Mouse (Mus musculus) kidney, postnatal 14 days (tissue): Measurements from ENCODE around the gene Elavl4.
A peak's percentile ranks its signal among the peaks of the same experiment; 100 is the strongest.

ENCODE experiments used
- DNase-seq: peaks from one replicate; pipeline ENCODE4 v3.0.0; 2022; ENCODE audit warnings: mixed read lengths

The Elavl4 gene

DNA sequence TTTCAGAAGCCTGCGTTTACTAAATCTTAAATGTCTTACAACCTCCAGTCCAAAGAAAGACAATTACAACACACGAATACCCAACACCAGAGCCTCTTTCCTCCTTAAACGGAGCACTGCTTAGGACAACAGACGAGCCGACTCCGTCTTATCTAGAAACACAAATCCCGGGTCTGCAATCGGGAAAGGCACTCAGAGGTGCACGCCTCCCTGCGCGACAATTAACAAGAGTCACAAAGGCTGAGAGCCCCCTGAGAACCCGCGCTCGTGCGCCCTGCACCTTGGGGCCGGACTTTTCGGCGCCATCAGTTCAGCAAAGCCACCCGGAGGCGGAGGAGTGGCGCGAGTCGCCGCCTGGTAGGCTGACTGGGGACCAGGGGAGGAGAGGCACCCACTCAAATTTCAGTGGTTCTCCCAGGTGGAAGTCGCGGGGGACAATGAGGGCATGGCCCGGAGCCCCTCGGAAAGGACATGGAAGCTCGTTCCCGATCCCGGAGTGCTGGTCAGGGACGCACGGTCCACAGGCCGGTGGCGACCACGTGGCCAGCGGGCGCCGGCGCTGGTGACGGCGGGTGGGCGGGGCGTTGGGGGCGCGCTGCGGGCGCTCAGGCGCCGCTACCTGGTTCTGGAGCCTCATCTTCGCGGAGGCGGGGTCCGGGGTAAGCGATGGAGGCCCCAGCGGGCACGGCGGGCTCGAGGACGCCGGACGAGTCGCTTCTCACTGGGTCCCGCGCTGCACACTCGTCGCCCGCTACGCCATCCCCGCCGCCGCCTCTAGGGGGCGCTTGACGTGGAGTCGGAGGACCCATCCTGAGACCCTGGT is at the start of gene Elavl4:
Gene Elavl4, minus strand, starts transcription at position 732 of the 823 bp plus-strand sequence.
- peak; percentile 51 for DNase-seq

DNA sequence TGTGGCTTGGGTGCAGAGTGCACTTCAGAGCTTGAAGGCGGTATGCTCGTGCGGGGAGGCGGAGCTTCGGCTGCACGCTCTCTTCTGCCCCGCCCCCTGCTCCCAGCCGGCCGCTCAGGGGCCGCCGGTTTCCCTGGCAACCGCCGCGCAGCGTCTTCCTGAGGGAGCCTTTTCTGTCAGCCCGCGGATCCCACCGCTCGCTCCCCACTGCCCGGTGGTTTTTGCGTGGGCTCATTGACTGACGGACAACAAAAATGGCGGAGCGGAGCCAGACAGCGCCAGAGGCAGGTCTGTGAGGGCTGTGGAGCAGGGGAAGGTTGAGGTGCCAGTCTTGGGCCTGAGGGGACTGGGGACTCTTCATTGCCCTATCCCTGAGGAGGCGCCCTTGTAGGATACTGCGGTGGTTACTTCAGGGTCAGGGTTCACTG is 45.9 kb upstream of the Elavl4 start, which contains the start of gene Agbl4:
Gene Agbl4, plus strand, starts transcription at position 44 of the 428 bp plus-strand sequence.
- peak; percentile 80 for DNase-seq

DNA sequence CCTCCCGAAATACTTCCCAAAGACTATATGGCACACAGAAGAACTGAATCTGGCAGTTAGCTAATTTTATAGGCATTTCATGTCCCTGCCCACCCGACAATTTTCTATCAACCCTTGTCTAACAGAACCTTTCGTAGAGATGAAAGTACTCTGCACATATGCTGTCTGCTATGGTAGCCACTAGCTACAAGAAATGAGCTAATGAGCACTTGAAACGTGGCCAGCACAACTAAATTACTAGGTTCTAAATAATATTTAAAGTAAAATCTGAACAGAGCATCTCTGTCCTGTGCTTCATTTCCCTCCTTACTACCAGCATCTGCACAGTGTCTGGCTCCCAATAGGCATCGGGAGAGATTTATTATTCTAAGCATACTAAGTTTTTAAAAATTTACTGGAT is 44.5 kb upstream of the Elavl4 start:
- no peak for DNase-seq

DNA sequence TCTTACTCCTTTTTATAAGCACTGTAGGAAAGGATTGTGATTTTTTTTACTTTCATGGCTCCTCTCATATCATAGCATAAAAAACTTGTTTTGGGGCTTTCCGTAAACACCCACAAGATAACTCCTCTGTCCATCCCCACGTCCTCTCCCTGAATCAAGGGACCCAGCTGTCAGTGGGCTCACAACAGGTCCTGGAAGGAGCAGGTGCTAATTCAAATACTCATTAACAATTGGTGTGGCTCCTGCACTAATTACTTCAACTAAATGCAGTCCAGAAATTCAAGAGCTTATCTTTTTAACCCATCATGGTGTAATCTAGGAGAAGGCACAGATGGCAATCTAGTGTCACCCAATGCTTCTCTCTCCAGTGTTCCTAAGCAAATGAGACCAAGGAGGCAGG is 8.9 kb upstream of the Elavl4 start:
- DNase-seq: no peak

DNA sequence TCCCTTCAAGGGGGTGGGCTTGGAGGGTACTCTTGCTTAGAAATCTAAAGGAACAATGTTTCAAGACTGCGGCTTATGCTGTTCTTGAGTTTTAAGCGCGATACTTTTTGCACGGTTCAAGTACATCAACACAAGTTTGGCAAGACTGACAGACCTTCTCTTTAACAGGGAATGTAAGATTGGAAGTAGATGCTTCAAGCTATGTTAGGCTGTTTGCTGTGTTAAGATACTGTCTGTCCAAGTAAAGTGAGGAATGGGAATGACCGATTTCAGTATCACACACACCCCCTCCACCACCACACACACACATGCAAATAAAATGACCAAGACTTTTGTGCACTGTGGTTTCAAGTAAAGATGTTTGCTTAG is 276 bp upstream of the Elavl4 start:
- DNase-seq: no peak

DNA sequence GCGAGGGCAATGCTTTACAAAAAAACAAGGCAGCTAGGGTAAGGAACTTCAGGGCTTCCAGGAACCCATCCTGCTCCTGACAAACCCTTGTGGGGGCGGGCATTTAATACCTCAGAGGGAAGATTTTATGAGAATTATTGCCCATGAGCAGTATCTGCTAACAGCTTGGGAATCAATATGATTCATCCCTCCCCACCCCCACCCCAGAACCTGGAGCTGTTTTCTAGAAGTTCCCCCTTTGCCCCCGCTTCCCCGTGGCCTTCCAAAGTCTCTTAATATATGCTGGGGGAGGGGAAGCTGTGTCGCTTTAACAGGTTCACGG is 892 bp downstream of the Elavl4 start:
- DNase-seq: no peak

DNA sequence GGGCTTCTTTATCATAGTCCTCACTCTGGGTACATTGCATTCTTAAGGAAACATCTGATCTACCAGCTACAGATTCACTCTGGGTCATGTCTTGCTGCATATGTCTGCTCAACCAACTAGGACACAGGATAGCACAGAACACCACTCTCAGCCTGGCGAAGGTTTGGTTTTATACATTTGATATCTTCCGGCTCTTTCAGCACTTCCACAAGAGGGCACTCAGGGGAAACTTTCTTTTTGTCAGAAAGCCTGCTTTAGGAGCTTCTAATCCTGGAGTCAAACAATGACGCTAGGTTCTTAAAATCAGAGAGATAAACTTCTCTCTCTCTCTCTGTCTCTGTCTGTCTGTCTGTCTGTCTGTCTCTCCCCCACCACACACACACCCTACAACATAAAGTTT is 27.8 kb downstream of the Elavl4 start:
- DNase-seq: no peak

DNA sequence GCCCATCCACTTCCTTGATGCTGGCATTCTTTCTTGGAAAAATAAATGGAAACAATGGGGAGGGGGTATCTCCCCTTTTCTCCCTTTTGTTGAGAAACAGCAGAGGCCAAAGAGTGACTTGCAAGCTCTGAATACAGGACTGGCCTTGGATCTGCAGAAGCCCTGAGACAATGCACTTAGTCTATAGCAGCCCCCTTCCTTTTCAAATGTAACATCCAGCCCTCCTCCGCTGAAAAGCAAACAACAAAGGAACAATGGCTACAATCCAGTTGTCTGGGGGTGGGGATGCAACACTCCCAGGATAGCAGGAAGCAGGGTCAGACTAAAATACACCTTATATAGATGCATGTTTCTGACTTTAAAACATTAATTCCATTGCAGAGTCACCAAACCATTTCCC is 39.6 kb downstream of the Elavl4 start:
- no peak for DNase-seq

DNA sequence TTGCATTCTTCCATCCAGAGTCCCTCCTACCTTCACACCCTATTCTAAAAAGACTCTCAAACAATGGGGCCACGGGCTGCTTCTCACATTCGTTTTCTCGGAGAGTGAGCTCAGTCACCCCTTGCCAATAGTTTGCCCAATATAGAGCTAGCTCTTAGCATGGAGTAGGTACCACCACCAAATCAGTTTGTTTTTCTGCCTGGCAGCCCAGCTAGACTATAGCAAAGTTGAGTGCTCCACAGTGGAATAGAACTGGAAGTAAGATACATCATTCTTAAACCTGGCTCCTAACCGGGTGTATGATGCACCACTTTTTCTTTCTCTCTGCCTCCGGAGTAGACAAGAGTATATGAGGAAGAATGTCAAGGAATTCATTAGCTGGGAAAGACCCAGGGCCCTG is 44.7 kb downstream of the Elavl4 start:
- no peak for DNase-seq

DNA sequence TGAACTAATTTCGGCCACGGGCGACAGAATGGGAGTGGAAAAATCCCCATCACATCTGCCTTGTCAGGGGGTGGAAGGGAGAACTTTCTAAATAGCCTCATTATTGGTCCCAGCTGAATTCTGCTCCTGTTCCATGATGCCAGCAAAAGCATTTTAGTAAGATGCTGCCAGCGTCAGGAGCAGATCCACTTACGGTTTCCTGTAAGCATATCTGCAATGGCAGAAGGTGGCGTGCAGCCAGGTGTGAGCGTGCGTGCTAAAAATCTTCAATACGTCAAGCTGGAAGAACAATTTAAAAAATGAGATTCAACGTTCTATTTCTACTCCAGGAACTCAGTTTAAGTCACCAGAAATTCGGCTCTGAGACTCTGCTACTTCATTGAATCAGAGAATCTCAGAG is 45.1 kb downstream of the Elavl4 start:
- DNase-seq: no peak

DNA sequence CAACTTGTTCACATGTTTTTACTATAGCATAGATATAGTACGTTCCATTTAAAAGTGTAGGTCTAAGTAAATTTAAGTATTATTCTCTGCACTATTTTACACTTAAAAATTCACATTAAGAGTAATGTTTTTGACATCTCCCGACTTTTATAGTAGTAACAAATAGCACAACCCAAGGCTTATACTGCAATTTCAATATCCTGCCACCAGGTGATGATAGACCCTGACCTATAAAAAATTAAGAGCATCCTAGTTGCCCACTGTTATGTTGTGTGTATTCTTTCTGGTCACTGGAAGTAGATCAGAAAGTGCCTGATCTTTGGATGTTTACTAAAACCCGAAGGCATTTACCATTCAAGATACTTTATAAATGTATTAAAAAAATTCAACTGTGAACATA is 55.9 kb downstream of the Elavl4 start:
- no peak for DNase-seq

DNA sequence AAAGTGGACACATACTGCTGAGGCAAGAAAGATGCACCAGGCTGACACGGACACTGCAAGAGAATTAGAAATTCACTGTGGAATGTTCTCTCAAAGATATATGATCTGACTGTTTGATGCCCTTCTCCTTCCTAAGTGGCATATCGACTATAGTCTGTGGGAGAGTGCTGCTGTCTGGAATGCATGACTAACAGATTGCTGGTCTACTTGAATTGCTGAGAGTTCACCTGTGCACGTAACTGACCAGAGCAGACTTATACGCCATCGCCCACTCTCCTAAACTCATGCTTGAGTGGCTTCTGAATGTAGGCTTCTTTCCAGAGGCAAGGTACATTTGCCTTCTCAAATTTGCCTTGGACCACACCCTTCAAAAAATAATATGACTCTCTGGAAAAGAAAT is 58.5 kb downstream of the Elavl4 start:
- no peak for DNase-seq

DNA sequence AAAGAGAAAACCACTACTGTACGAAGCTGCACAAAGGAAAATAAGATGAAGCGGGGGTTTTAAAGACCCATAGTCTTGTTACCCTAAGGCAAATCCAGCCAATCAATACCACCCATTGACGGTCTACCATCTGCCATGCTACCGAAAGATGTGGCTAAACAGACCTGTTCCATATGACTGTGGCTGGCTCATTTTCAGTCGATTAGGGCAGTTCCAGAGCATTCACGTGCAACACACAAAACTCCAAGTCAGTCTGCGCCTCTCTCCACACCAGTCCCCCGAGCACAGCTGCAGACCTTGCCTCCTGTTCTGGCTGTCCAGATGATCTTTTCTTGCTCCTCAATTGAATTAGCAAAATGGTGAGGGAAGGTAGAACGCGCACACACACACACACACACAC is 59.2 kb downstream of the Elavl4 start:
- DNase-seq: no peak

DNA sequence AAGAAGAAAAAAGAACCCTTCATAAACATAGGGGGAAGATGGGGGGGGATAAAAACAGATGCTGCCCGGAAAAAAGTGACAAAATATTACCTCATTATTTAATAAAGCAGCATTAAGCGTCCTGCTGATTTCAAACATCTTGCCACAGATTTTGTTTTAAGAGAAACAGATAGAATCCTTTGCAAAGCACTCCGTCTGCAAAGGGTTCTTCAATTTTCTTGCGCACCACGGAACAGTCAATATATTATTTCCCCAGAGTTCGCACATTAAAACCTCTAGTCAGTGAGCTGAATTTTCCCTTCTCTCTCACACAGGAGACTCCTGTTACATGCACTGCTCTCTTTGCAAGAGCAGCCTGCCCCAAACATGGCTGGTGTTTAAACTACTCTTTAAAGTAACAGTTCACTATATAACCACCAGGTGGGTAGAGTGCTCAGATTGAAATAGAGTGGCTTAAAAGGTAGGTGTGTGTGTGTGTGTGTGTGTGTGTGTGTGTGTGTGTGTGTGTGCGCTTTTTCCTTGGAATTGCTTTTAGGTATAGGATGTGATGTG is 61.1 kb downstream of the Elavl4 start:
- DNase-seq: no peak

DNA sequence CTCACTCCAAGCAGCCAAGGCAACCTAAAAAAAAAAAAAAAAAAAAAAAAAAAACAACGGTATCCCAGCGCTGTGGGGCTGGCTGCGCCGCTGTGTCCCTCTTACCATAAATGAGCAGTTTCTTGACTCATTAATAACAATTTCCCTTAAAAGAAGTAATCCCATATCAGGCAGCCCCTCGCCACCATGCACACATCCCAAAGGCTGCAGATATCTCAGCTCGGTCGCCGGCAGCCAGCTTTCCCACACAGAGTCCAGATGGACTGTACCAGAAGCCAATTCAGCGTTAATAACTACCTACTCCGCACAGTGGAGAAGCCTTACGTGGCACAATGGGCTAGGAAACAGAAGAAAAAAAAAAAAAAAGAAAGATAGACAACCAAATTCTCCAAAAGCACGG is 61.7 kb downstream of the Elavl4 start:
- DNase-seq: no peak

DNA sequence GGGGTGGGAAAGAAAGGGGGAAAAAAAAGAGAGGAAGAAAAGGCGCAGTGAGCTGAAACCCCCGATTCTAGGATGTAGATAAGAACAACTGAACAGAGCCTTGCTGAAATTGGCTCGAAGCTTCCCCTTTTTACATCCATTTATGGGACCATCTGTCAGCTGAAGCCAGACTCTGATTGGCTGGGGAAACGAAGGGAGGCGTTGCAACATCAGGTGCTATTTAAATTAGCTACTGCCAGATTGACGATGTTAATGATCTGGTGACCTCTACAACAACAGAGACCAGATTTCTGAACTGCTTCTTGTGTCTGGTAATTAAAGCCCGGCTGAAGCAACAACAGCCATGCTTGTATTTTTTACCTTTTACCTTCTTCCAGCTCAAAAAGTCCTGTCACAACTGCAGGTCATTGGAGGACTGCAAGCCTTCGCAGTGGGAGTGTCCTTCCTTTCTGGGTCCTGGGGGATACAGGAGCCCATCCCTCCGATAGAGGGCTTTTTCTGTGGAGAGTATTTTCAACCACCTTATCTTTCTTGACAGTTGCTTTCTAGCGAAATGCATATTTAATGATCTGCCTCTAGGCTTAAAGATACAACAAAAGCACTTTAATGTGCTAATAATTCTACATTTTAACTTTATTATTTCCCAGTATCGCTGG is 64.2 kb downstream of the Elavl4 start:
- DNase-seq: no peak

DNA sequence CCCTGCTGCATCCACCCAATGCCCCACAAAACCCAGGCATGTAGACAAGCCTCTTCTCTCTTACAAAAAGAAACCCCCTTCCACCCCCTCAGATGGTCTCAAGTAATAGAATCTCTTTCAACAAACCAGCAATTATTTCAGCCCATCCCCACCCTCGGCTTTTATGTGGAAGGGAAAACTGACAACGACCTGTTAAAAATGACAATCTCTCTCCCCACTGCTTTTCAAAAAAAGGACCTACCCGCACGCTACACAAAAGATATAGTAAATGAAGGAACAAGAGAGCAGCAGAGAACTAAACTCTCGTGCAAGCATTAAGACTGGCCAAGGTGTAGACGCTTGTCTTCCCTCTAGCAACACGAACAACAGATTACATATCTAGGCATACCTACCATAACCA is 64.9 kb downstream of the Elavl4 start:
- no peak for DNase-seq

DNA sequence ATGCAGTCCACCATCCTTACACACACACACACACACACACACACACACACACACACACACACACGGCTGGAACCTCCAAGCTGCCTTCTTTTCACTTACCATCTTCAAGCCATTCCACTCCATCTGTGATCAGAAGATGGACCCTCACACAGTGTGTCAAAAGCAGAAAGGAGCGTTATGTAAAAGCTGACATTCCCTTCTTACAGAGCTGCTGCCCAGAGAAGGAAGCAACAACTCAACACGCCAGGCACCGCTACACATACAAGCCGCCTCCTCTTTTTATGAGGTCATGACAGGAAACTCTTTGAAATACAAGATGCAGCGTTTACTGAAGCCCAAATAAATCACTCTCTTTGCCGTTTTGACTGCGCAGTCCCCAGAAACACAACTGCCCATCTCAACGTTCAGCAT is 65.3 kb downstream of the Elavl4 start:
- DNase-seq: no peak

DNA sequence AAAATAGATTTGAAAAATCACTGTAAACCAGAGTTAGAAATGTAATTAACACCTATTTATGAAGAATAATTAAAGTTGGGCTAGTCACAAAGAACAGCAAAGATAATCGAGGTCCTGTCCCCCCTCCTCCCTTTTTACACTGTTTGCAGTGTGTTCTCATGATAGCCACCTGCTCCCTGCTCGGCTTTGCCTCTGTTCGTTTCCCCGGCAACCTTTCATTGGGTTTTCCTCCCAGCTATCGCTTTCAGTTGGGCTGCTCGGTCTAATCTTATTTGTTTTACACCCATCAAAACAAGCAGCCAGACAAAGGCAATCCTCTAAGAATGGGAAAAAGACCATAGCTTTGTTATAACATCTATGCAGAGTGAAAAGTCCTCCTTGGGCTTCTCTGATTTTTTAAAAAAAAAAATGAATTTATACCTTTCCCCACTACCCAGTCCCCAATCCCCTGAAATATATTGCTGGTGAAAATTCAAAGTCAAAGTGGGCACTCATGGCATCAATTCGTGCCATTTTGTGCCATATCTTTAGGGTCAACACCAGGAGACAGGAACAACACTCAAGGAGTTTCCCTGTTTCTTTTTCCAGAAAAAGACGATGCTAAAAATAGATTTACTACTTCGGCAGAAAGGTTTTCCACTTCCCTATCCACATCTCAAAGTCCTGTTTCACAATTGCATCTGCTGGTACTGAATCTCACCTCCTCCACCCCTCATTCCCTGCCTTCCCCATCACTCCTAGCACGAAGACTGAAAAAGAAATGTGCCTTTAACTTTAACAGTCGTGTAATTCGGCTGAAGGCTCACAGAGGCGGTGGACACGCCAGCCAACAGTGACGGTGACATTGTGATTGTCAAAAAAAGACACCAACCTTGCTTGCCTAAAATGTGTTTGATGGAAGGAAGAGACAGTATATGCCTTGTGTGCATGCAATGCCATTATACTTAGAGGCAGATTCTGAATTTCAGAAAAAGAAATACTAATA is 66.1 kb downstream of the Elavl4 start:
- DNase-seq: no peak

DNA sequence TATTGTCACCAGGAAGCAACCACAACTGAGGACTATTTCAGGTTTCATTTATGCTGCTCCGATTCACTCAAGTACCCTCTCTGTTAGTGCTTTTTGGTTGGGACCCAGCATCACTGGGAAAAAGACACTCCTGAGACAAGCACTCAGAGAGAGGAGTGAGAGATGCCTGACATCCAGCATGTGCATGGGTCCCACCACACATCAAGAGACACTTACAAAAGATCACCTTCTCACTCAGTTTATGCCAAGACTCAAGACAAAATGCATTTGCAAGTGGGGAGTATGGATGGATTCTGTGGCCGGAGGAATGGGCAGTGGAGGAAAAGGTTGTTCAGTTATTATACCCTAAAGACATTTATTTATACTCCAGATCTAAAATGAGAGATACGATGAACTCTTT is 67.3 kb downstream of the Elavl4 start:
- DNase-seq: no peak

DNA sequence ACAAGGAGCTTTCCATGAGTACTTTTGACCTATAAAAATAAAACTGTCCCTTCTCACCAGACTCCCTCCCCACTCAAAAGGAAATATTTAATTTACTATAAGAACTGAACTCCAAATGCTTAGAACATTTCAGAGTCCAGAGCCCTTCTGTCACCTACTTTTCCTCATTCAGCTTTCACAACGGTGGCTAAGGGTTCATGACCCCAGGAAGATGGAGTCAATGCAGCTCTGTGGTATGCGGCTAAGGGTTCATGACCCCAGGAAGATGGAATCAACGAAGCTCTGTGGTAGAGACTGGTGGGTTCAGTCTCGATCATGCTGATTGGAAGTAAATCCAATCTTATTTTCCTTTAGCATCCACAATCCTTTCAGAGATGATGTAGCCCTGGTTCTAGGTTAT is 81.7 kb downstream of the Elavl4 start:
- no peak for DNase-seq

DNA sequence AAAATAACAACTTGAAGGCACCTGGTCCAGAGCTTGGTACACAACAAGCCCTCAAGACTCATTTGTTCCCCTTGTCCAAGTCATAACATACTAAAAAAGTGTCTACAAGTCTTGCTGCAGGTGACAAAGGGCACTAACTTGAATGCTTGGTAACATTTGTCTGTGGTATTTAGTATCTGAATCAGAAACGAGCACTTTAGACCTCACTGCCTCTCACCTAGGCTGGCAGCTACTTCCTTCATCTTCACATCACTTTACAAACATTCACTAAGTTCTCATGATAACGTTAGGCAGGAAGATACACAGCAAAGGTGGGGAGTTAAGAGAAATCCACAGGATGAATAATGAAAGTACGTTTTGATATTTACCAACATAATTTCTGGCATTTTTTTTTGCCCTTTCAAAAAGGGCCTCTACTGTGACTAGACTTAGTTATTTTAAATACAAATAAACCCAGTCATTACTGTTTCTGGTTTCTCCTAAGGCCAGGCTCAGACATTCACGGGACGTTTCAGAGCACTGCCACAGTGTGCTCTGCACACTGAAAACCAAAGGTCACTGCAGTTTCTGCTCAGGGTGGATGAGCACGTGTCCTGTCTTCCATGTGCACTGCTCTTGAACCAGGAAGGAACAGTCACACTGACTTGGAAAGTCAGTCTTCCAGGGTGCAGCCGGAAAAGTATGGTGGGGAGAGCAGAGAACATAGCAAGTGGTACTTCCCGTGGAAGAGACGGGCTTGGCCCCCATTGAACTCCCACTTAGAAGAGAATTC is 84.7 kb downstream of the Elavl4 start:
- DNase-seq: no peak
